Mouse (Mus musculus): ENCODE measurements around the gene Ttll3. TPM values are rescaled to one million over a fixed set of nuclear protein-coding genes. Genes with fewer than 3 reads are reported as not detected.

Ttll3 gene
- 1.4 and 2.5 TPM in 2 replicates for polyA plus RNA-seq (2015; fragmentation: Nextera tagmentation; extraction: Ambion mirVana)

DNA sequence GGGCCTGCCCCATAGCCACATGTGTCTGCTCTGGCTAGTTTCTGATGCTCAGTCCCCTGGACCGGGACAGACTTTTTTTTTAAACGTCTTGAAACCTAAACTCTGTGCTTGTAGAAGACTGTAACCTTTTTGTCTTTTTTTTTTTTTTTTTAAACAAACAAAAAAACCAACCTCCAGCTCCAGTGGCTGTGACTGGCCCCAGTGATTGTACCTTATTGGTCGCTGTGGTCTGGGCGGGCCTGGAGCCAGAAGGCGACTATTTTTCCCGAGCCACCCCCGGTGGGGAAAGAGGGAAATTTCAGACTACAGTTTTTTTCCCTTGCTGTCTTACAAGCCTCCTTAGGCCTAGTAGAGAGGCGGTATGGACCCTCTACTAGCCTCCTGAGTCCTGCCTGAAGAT lies at the start of gene Ttll3:
Gene Ttll3 (plus strand): TSS at position 301 of the 400 bp plus-strand sequence.

DNA sequence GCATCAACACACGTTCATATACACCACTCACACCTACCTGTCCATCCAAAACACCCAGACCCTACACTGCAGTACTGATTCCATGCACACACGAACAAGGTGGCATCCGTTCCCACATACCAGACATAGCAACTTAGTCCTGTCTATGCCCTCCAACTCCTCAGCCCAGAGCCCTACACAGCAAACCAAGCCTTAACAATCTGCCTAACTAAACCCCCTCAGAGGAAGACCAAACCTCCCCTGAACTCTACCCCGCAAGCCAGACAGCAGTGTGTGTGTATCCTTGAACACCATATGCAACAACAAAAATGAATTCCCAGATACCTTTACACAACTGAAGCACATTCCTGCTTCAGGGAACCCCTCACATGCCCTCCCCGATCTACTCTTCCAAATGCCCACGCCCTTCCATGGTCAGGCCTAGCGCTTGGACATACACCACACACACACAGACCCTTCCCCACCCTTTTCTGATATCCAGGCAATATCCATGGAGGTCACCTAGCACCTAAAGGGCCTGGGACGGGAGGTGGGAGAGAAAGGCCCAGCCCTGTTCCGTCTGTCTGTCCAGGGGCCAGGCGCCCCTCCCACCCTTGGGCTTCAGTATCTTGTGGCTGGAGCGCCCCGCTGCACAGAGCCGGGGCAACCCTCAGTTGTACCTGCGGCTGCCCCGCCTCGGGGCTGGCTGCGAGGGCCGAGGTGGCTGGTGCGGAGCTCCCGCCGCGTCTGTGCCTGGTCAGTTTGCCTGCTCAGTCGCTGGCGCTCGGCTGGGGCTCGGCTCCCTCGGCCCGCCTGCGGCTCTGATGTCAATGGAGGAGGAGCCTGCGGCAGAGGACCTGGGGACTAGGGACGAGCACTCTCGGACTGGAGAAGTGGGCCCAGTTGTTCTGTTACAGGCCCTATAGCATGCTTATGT lies 45.6 kb upstream of the Ttll3 start, which contains the start of gene Camk1:
Gene Camk1 (minus strand): TSS at position 808 of the 916 bp plus-strand sequence.

DNA sequence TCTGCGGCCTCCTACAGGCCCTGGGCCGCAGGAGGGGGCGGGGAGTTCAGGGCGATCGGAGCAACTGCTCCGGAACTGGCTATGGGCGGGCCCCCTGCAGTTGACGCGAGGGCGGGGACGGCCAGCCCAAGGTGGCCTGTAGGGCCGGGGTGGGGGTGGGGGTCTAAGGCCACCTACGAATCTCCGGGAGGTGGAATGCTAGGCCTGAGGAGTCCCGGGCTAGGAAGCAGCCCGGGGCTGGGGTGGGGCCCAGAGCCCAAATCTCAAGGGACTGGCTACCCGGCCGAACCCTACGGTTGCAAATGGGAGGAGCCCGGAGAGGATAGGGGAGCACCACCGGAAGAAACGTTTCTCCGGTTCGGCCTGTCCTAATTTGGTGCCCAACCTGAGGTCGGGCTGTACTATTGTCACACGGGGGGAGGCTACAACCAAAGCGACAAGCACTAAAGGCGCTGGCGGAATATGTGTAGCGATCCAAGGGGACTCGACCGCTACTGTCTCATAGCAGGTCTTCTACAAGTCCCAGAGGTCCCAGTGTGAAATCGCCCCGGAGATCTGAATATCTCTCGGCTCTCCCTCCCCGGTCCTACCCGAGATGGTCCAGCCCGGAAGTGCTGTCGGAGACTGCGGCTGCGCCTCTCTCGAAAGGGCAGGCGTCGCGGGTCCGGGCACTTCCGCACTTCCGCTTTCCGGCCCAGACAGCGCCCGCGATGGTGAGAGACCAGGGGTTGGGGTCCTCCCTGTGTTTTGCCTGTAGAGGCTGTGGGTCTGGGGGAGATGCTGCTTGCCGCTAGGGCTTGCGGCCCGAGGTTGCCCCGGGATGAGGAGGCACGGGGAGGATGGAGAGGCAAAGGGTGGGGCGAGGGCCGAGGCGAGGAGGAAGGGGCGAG lies 11.3 kb upstream of the Ttll3 start, which contains the start of the genes Tada3 and Arpc4:
Gene Tada3 (minus strand): TSS at position 388 of the 890 bp plus-strand sequence.
Gene Arpc4 (plus strand): TSS at position 620 of the 890 bp plus-strand sequence.

DNA sequence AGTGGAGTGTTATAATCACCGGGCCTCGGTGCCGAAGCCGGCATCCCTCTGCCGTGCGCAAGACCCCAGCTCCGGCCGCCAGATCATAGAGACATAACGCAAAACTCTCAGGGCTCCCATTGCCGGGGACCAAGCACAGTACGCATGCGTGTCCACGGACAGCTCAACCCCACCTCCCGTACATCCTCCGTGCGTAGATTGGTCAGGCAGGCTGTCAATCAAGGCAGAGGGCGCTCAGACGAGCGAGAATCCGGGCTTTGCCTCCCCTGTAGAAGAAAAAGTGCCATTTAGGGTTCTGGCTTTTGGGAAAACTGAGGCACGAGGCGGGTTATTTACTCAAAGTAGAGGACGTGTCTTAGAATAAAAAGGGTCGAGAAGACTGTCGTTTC lies 30.1 kb downstream of the Ttll3 start, which contains the start of gene Rpusd3:
Gene Rpusd3 (minus strand): TSS at position 142 of the 389 bp plus-strand sequence.

DNA sequence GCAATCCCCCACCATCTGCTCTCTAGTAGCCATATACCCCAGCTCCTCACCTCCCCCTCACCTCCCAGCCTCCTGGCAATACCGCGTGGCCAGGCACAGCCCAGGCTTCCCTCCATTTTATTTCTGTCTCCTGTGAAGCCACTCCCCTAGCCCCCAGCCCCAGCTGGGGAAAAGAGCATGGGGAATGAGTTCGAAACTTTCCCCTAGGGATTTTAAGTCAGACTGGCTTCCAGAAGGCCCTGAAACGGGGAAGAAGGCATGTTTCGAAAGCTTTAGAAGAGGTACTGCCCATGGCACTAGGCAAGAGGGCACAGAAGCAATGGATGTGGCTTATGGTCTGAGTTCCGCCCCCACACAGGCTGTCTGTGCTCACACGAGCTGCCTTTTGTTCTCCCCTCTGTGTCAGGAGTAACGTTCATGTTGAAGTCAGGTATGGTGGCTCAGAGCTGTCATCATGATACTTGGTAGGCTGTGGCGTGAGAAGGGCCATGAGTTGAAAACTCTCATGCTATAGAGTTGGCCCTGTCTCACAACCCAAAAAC lies 46.7 kb downstream of the Ttll3 start, which contains the start of gene Cidec:
Gene Cidec (minus strand): TSS at position 97 of the 542 bp plus-strand sequence.

DNA sequence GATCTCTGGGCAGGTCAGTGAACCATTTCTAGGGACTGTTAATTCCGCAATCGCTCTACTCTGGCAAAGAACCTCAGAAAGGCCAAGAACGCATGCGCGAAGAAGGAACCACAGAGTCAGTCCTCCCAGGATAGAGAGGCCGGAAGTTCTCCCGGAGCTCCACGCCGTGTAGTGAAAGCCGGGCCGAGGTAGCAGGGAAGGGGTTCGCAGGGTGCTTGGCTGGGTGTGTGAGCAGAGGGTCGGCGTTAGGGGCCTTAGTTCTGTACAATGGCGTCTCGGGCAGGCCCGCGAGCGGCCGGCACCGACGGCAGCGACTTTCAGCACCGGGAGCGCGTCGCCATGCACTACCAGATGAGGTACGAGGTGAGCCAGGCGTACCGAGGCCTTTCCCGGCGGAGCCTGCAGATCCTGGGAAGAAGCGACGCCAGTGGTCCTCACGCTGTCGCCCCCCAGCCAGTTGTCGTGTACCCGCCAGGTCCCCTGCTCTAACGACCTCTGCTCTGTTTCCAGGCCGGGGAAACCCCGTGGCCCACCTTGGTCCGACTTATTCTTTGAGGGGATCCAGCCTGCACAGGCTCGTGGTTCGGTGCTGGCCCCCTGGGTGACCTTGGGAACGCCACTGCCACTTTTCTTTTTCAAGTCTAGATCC lies 53.5 kb downstream of the Ttll3 start, which contains the start of gene Jagn1:
Gene Jagn1 (plus strand): TSS at position 128 of the 649 bp plus-strand sequence.

DNA sequence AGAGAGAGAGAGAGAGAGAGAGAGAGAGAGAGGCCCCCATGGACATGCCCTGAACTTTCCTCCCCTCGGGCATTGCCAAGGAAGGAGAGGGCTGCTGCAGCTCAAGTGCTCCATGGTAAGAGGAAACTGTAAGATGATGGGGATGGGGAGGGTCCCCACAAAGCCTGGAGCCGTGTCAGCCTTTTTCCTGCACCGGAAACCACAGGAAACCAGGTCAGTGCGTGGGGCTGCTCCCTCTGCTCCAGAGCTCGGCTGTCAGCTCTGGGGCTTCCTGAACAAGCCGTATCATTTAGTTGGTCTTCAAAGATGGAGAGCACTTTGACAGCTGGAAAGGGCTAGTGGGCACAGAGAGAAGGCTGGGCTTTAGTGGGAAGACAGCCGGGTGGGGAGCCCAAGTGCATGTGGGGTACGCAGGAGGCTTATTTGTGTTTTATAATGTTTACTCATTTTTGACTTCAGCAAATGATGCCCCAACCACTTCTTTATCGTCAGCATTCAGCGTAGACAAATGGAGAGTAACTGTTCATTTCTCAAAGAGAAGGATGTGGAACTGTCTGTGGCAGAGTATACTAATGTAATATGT lies 69.0 kb downstream of the Ttll3 start, which contains the start of gene Il17re:
Gene Il17re (plus strand): TSS at position 533 of the 583 bp plus-strand sequence.

Small RNA genes within 50 kb of the gene (microRNA-seq; reads per million reads assigned to microRNA genes)
- 0 reads per million in 2 experiments for gene Gm24387

Other genes with a start within 250 kb of the Ttll3 start
- 0.26 and 0.29 TPM in 2 replicates for gene Lhfpl4, start 193.9 kb upstream of the Ttll3 start, polyA plus RNA-seq (2015; fragmentation: Nextera tagmentation; extraction: Ambion mirVana)
- 17.4 and 17.6 TPM in 2 replicates for gene Mtmr14, start 151.4 kb upstream of the Ttll3 start, polyA plus RNA-seq (2015; fragmentation: Nextera tagmentation; extraction: Ambion mirVana)
- gene Cpne9, start 107.0 kb upstream of the Ttll3 start, polyA plus RNA-seq (2015; fragmentation: Nextera tagmentation; extraction: Ambion mirVana), result 0.09 and 0.10 TPM in 2 replicates
- gene Brpf1, start 82.1 kb upstream of the Ttll3 start, polyA plus RNA-seq (2015; fragmentation: Nextera tagmentation; extraction: Ambion mirVana), result 6.6 and 7.6 TPM in 2 replicates
- gene Ogg1, start 62.3 kb upstream of the Ttll3 start, polyA plus RNA-seq (2015; fragmentation: Nextera tagmentation; extraction: Ambion mirVana), result 6.9 and 7.9 TPM in 2 replicates
- 58.2 and 77.7 TPM in 2 replicates for gene Camk1, start 45.3 kb upstream of the Ttll3 start, polyA plus RNA-seq (2015; fragmentation: Nextera tagmentation; extraction: Ambion mirVana)
- gene Tada3, start 11.4 kb upstream of the Ttll3 start, polyA plus RNA-seq (2015; fragmentation: Nextera tagmentation; extraction: Ambion mirVana), result 32.0 and 32.4 TPM in 2 replicates
- gene Arpc4, start 11.1 kb upstream of the Ttll3 start, polyA plus RNA-seq (2015; fragmentation: Nextera tagmentation; extraction: Ambion mirVana), result 179 and 222 TPM in 2 replicates
- 21.7 and 28.6 TPM in 2 replicates for gene Rpusd3, start 30.1 kb downstream of the Ttll3 start, polyA plus RNA-seq (2015; fragmentation: Nextera tagmentation; extraction: Ambion mirVana)
- 8.3 and 223 TPM in 2 replicates for gene Cidec, start 46.5 kb downstream of the Ttll3 start, polyA plus RNA-seq (2015; fragmentation: Nextera tagmentation; extraction: Ambion mirVana)
- gene Jagn1, start 53.3 kb downstream of the Ttll3 start, polyA plus RNA-seq (2015; fragmentation: Nextera tagmentation; extraction: Ambion mirVana), result 63.9 and 64.1 TPM in 2 replicates
- gene Il17re, start 69.2 kb downstream of the Ttll3 start, polyA plus RNA-seq (2015; fragmentation: Nextera tagmentation; extraction: Ambion mirVana), result 1.9 and 2.3 TPM in 2 replicates
- gene Il17rc, start 82.2 kb downstream of the Ttll3 start, polyA plus RNA-seq (2015; fragmentation: Nextera tagmentation; extraction: Ambion mirVana), result 12.8 and 17.1 TPM in 2 replicates
- gene Creld1, start 94.0 kb downstream of the Ttll3 start, polyA plus RNA-seq (2015; fragmentation: Nextera tagmentation; extraction: Ambion mirVana), result 25.2 and 33.4 TPM in 2 replicates
- gene Prrt3, start 112.7 kb downstream of the Ttll3 start, polyA plus RNA-seq (2015; fragmentation: Nextera tagmentation; extraction: Ambion mirVana), result 0.41 and 0.55 TPM in 2 replicates
- gene Emc3, start 142.4 kb downstream of the Ttll3 start, polyA plus RNA-seq (2015; fragmentation: Nextera tagmentation; extraction: Ambion mirVana), result 61.7 and 73.1 TPM in 2 replicates
- gene Fancd2, start 142.4 kb downstream of the Ttll3 start, polyA plus RNA-seq (2015; fragmentation: Nextera tagmentation; extraction: Ambion mirVana), result 1.5 and 1.7 TPM in 2 replicates
- not detected in 2 replicates for gene Fancd2os, start 211.5 kb downstream of the Ttll3 start, polyA plus RNA-seq (2015; fragmentation: Nextera tagmentation; extraction: Ambion mirVana)
- gene Brk1, start 215.5 kb downstream of the Ttll3 start, polyA plus RNA-seq (2015; fragmentation: Nextera tagmentation; extraction: Ambion mirVana), result 143 and 159 TPM in 2 replicates
- gene Vhl, start 234.7 kb downstream of the Ttll3 start, polyA plus RNA-seq (2015; fragmentation: Nextera tagmentation; extraction: Ambion mirVana), result 14.9 and 16.5 TPM in 2 replicates
- gene Irak2, start 249.2 kb downstream of the Ttll3 start, polyA plus RNA-seq (2015; fragmentation: Nextera tagmentation; extraction: Ambion mirVana), result 5.6 and 5.9 TPM in 2 replicates

All from skeletal muscle tissue, postnatal 0 days (tissue).